Comparison of ENCODE assay signal across 11 mouse cellular contexts in genomic region chr12:49732351-49732750, GRCm38 (mm10).
"Had no signal": no experiment of that assay in that cellular context is flagged by ENCODE, and none has a peak within 500 bp of the region (broad histone marks: within the 10 kb centered on the region; RNA-seq: fewer than 3 reads in every experiment).

No protein-coding gene starts in this region.

- H3K4me1 ChIP-seq: limb, embryonic 10.5 days; liver, embryonic 15.5 days; stomach, embryonic 15.5 days had no signal

- DNase-seq: kidney, adult 18-20 months; kidney, postnatal 10 days; kidney, postnatal 4 days; lung, adult 2 months; lung, postnatal 36 days; right cerebral cortex, postnatal 14 days; thymus, postnatal 36 days had no signal

- ATAC-seq: lung, postnatal 0 days had no signal

- H3K9ac ChIP-seq: liver, embryonic 15.5 days; stomach, embryonic 15.5 days had no signal

- H3K4me3 ChIP-seq: limb, embryonic 10.5 days; liver, embryonic 15.5 days; stomach, embryonic 15.5 days had no signal

- H3K27me3 ChIP-seq: liver, embryonic 15.5 days; stomach, embryonic 15.5 days had no signal

- H3K27ac ChIP-seq: limb, embryonic 10.5 days; liver, embryonic 15.5 days; stomach, embryonic 15.5 days had no signal

- H3K36me3 ChIP-seq: limb, embryonic 10.5 days; liver, embryonic 15.5 days; stomach, embryonic 15.5 days had no signal
